Comparison of ENCODE assay signal across 23 mouse cellular contexts in genomic region chrX:101370573-101370972, GRCm38 (mm10). TPM values are rescaled to one million over a fixed set of nuclear protein-coding genes. Genes with fewer than 3 reads are reported as not detected.
"Had no signal": no experiment of that assay in that cellular context is flagged by ENCODE, and none has a peak within 500 bp of the region (broad histone marks: within the 10 kb centered on the region; RNA-seq: fewer than 3 reads in every experiment).

No protein-coding gene starts in this region.

- H3K4me2 ChIP-seq: limb, embryonic 15.5 days; lung, embryonic 15.5 days; midbrain, embryonic 11.5 days; midbrain, embryonic 13.5 days; midbrain, embryonic 15.5 days; neural tube, embryonic 13.5 days; neural tube, embryonic 15.5 days had no signal

- H3K9me3 ChIP-seq: limb, embryonic 15.5 days; lung, embryonic 15.5 days; megakaryocyte, embryonic 14.5 days; midbrain, embryonic 13.5 days; midbrain, embryonic 15.5 days; neural tube, embryonic 13.5 days; neural tube, embryonic 15.5 days had no signal

- H3K36me3 ChIP-seq: limb, embryonic 15.5 days; lung, embryonic 15.5 days; midbrain, embryonic 13.5 days; midbrain, embryonic 15.5 days; neural tube, embryonic 13.5 days; neural tube, embryonic 15.5 days had no signal

- H3K27me3 ChIP-seq: limb, embryonic 15.5 days; lung, embryonic 15.5 days; midbrain, embryonic 15.5 days; neural tube, embryonic 15.5 days had no signal

- H3K4me3 ChIP-seq: limb, embryonic 15.5 days; lung, embryonic 15.5 days; megakaryocyte, embryonic 14.5 days; midbrain, embryonic 13.5 days; midbrain, embryonic 15.5 days; myocyte; neural tube, embryonic 13.5 days; neural tube, embryonic 15.5 days had no signal

- ATAC-seq: lung, postnatal 0 days; midbrain, embryonic 13.5 days; midbrain, embryonic 15.5 days had no signal

- DNase-seq: lung, adult 2 months; lung, postnatal 14 days; lung, postnatal 36 days; retina, postnatal 1 day; right cerebral cortex, adult 18-20 months; thymus, adult 2 months; thymus, postnatal 25 days; thymus, postnatal 4 days had no signal

- H3K27ac ChIP-seq: limb, embryonic 15.5 days; liver, embryonic 14.5 days; lung, embryonic 15.5 days; macrophage; midbrain, embryonic 13.5 days; midbrain, embryonic 15.5 days; neural tube, embryonic 13.5 days; neural tube, embryonic 15.5 days had no signal

- H3K4me1 ChIP-seq: limb, embryonic 15.5 days; lung, embryonic 15.5 days; midbrain, embryonic 13.5 days; midbrain, embryonic 15.5 days; neural tube, embryonic 13.5 days; neural tube, embryonic 15.5 days had no signal

- H3K9ac ChIP-seq: limb, embryonic 15.5 days; liver, embryonic 14.5 days; lung, embryonic 15.5 days; midbrain, embryonic 13.5 days; midbrain, embryonic 15.5 days; neural tube, embryonic 13.5 days; neural tube, embryonic 15.5 days had no signal

RNA-seq across cellular contexts. Expression of gene Gjb1, which starts 5.6 kb away (rescaled TPM):
- total RNA-seq: megakaryocyte progenitor cell, adult 5-6 weeks had no signal
- polyA plus RNA-seq: macrophage; midbrain, embryonic 11.5 days; myocyte; neural tube, embryonic 11.5 days; testis, adult 2 months had no signal
